Mouse (Mus musculus) cerebellum, postnatal 10 days (tissue): ENCODE measurements around the gene Olfr1229.

Experiments
- DNase-seq, 2 experiments: peaks; one replicate each; pipeline ENCODE4 v3.0.0; 2021; ENCODE audit warnings: mixed read lengths in 2 of 2

Gene Olfr1229

GRCm38 (mm10) chr2:89287914-89288313, at the start of gene Olfr1229:
Olfr1229 (minus strand) TSS chr2:89288014.
- DNase-seq = no peak

GRCm38 (mm10) chr2:89329575-89329974, 41.8 kb upstream of the Olfr1229 start, which contains the start of gene Olfr1232:
Olfr1232 (minus strand) TSS chr2:89329675.
- no peak for DNase-seq

GRCm38 (mm10) chr2:89306974-89307373, 19.2 kb upstream of the Olfr1229 start, which contains the start of gene Olfr1231:
Olfr1231 (minus strand) TSS chr2:89307074.
- no peak for DNase-seq

- no peak for DNase-seq
Observed at GRCm38 (mm10) chr2:89297168-89297567, 9.4 kb upstream of the Olfr1229 start, which contains the start of gene Olfr1230. Olfr1230 (minus strand) TSS chr2:89297268.

GRCm38 (mm10) chr2:89253962-89254361, 33.9 kb downstream of the Olfr1229 start, which contains the start of gene Olfr1228:
Olfr1228 (minus strand) TSS chr2:89254062.
- DNase-seq = no peak
